Mouse (Mus musculus): ENCODE data around the gene Hoxb7.

Gene Hoxb7

GRCm38 (mm10) chr11:96285771-96286738 lies at the start of gene Hoxb7:
TSS of gene Hoxb7 (plus strand) at chr11:96286623.
- in situ Hi-C loops (cut with MboI; ENCODE audit: low pct_unique_long_range_greater_than_20kb in 1 of 2, low sequenced_read_pairs in 2 of 2, unreplicated experiment in 1 of 2): no loop called here

GRCm38 (mm10) chr11:96240211-96240610 lies 46.2 kb upstream of the Hoxb7 start:
- in situ Hi-C loops (cut with MboI; ENCODE audit: low pct_unique_long_range_greater_than_20kb in 1 of 2, low sequenced_read_pairs in 2 of 2, unreplicated experiment in 1 of 2): no loop called here

GRCm38 (mm10) chr11:96250901-96251300 lies 35.5 kb upstream of the Hoxb7 start:
- in situ Hi-C loops (cut with MboI; ENCODE audit: low pct_unique_long_range_greater_than_20kb in 1 of 2, low sequenced_read_pairs in 2 of 2, unreplicated experiment in 1 of 2): no loop called here

- in situ Hi-C loops (cut with MboI; ENCODE audit: low pct_unique_long_range_greater_than_20kb in 1 of 2, low sequenced_read_pairs in 2 of 2, unreplicated experiment in 1 of 2): no loop called here
Observed at GRCm38 (mm10) chr11:96251480-96252031, 34.9 kb upstream of the Hoxb7 start.

GRCm38 (mm10) chr11:96252541-96253120 lies 33.8 kb upstream of the Hoxb7 start:
- in situ Hi-C loops (cut with MboI; ENCODE audit: low pct_unique_long_range_greater_than_20kb in 1 of 2, low sequenced_read_pairs in 2 of 2, unreplicated experiment in 1 of 2): no loop called here

- in situ Hi-C loops (cut with MboI; ENCODE audit: low pct_unique_long_range_greater_than_20kb in 1 of 2, low sequenced_read_pairs in 2 of 2, unreplicated experiment in 1 of 2): no loop called here
Observed at GRCm38 (mm10) chr11:96254221-96254620, 32.2 kb upstream of the Hoxb7 start.

GRCm38 (mm10) chr11:96255111-96255995 lies 31.1 kb upstream of the Hoxb7 start:
- in situ Hi-C loops (cut with MboI; ENCODE audit: low pct_unique_long_range_greater_than_20kb in 1 of 2, low sequenced_read_pairs in 2 of 2, unreplicated experiment in 1 of 2): no loop called here

DNA sequence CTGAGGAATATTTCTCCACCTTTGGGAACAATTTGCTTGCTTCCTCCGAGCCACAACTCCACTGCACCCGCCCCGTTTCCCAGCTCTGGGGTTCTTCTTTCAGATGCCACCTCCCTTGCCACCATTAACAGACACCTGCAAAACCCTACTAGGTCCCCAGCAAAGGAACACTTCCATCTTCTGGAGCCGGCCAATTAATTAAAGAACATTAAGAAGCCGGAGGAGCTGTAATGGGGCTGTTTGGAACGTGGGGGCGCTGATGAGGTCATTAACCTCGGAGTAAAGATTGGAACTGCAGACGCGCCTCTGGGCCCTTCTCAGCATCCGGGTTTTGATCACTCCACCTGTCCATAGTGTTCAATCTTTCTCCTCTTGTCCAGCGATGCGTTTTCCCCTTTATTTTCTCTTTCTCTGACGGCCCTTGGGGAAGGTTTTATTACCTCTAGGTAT lies 30.4 kb upstream of the Hoxb7 start:
- in situ Hi-C loops (cut with MboI; ENCODE audit: low pct_unique_long_range_greater_than_20kb in 1 of 2, low sequenced_read_pairs in 2 of 2, unreplicated experiment in 1 of 2): no loop called here

- in situ Hi-C loops (cut with MboI; ENCODE audit: low pct_unique_long_range_greater_than_20kb in 1 of 2, low sequenced_read_pairs in 2 of 2, unreplicated experiment in 1 of 2): no loop called here
Observed at GRCm38 (mm10) chr11:96257141-96257540, 29.3 kb upstream of the Hoxb7 start.

GRCm38 (mm10) chr11:96259038-96259437 lies 27.4 kb upstream of the Hoxb7 start:
- in situ Hi-C loops (cut with MboI; ENCODE audit: low pct_unique_long_range_greater_than_20kb in 1 of 2, low sequenced_read_pairs in 2 of 2, unreplicated experiment in 1 of 2): no loop called here

DNA sequence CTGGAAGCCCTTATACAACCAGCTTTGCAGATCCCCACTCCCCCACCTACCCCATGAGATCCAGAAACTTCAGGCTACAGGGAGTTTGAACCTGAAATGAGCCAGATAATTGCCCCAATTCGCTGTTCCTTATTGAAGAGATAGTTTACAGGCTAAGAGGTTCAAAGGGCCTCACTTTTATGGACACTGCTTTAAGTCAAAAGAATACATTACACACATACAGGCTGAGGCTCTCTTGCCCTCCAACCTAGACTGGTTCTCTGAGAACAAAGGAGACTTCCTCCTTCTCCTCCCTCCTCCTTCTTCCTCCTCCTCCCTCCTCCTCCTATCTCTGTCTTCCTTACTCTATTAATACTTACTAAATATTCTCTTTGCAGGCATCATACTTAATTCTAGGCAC lies 26.9 kb upstream of the Hoxb7 start:
- in situ Hi-C loops (cut with MboI; ENCODE audit: low pct_unique_long_range_greater_than_20kb in 1 of 2, low sequenced_read_pairs in 2 of 2, unreplicated experiment in 1 of 2): no loop called here

DNA sequence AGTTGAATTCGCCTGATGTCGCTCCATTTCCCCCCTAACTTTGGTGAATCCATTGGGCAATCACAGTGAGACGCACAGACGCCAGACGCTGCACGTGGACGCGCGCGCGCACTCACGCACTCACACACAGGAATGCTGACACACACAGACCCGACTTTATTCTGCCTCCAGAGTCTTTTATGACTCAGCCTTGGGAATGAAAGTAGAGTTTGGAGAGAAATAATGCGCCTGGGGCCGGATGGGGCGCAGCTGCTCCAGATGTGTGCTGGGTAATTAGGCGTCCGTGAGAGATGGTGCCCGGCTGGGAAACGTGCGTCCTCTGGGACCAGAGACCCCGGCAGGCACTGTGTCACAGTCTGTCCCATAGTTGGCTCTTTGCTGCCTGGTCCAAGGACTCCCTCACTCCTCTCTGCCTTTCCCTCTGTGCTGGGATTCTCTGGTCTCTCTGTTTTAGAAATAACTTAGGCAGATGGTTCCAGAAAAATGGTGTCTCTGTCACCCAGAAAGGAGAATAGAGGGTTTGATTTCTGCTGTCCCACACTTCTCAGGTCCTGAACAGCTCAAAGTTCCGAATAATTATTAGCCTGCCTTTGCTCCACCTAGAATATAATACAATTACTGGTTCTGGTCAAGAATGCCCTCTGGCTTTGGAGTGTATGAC lies 26.0 kb upstream of the Hoxb7 start:
- in situ Hi-C loops (cut with MboI; ENCODE audit: low pct_unique_long_range_greater_than_20kb in 1 of 2, low sequenced_read_pairs in 2 of 2, unreplicated experiment in 1 of 2): no loop called here

GRCm38 (mm10) chr11:96261323-96261890 lies 25.0 kb upstream of the Hoxb7 start:
- in situ Hi-C loops (cut with MboI; ENCODE audit: low pct_unique_long_range_greater_than_20kb in 1 of 2, low sequenced_read_pairs in 2 of 2, unreplicated experiment in 1 of 2): no loop called here

- in situ Hi-C loops (cut with MboI; ENCODE audit: low pct_unique_long_range_greater_than_20kb in 1 of 2, low sequenced_read_pairs in 2 of 2, unreplicated experiment in 1 of 2): no loop called here
Observed at GRCm38 (mm10) chr11:96262262-96262830, 24.1 kb upstream of the Hoxb7 start.

- in situ Hi-C loops (cut with MboI; ENCODE audit: low pct_unique_long_range_greater_than_20kb in 1 of 2, low sequenced_read_pairs in 2 of 2, unreplicated experiment in 1 of 2): no loop called here
Observed at GRCm38 (mm10) chr11:96263636-96264389, 22.6 kb upstream of the Hoxb7 start.

DNA sequence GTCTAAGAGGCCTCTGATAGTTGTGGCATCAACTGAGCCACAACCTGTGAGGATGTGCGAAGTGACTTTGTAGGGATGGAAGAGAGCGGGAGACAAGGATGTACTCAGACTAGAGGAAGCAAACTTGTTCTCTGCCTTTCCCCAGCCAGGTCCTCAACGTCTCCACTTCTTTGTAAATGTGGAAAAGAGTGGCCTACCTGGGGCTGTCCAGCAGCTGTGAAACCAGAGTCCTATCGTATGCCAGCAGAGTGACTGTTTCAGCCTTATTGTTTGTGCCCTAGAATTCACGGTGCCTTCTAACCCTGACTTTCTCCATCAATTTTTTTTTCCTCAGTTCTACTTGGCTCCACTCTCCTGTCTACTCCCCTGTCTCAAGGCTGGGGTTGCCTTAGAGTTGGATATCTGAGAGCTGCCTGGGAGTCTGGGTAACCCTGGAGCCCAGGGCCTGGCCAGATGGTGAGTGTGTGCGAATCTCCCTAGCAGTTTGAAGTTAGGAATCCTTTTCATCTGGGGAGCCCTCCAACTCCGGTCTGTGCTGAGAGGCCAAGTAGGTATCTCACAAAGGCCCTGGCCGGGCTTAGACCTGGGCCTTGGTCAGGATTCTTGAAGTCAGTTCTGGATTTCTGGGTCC lies 21.9 kb upstream of the Hoxb7 start:
- in situ Hi-C loops (cut with MboI; ENCODE audit: low pct_unique_long_range_greater_than_20kb in 1 of 2, low sequenced_read_pairs in 2 of 2, unreplicated experiment in 1 of 2): no loop called here
